Mouse (Mus musculus) kidney, adult 9 months (tissue): ENCODE data around the gene Ptpn11.

Experiments used
- DNase-seq: peaks from one replicate; pipeline ENCODE4 v3.0.0; 2022

The Ptpn11 gene

GRCm38 (mm10) chr5:121124208-121125185 lies 66.7 kb downstream of the Ptpn11 start:
- DNase-seq = no peak

- DNase-seq = no peak
These were observed 67.8 kb downstream of the Ptpn11 start for GRCm38 (mm10) chr5:121123399-121123798.

GRCm38 (mm10) chr5:121122577-121122976 lies 68.6 kb downstream of the Ptpn11 start:
- no peak for DNase-seq

GRCm38 (mm10) chr5:121122036-121122435 lies 69.2 kb downstream of the Ptpn11 start:
- no peak for DNase-seq

- DNase-seq = no peak
These were observed 71.7 kb downstream of the Ptpn11 start for GRCm38 (mm10) chr5:121119331-121120034.

GRCm38 (mm10) chr5:121118345-121118744 lies 72.9 kb downstream of the Ptpn11 start:
- DNase-seq = peak; percentile 10

GRCm38 (mm10) chr5:121116941-121117340 lies 74.3 kb downstream of the Ptpn11 start:
- DNase-seq = no peak

- no peak for DNase-seq
These were observed 75.6 kb downstream of the Ptpn11 start for GRCm38 (mm10) chr5:121115391-121116157.

- no peak for DNase-seq
These were observed 77.0 kb downstream of the Ptpn11 start for GRCm38 (mm10) chr5:121114151-121114550.

- no peak for DNase-seq
These were observed 78.8 kb downstream of the Ptpn11 start for GRCm38 (mm10) chr5:121112390-121112789.

GRCm38 (mm10) chr5:121111106-121111915 lies 79.9 kb downstream of the Ptpn11 start:
- DNase-seq = no peak

GRCm38 (mm10) chr5:121109185-121109584 lies 82.0 kb downstream of the Ptpn11 start:
- DNase-seq = no peak

GRCm38 (mm10) chr5:121106913-121107312 lies 84.3 kb downstream of the Ptpn11 start:
- DNase-seq = no peak

- DNase-seq = no peak
These were observed 90.2 kb downstream of the Ptpn11 start for GRCm38 (mm10) chr5:121100886-121101580.

- no peak for DNase-seq
These were observed 91.1 kb downstream of the Ptpn11 start for GRCm38 (mm10) chr5:121100095-121100494.

GRCm38 (mm10) chr5:121097970-121098369 lies 93.2 kb downstream of the Ptpn11 start:
- DNase-seq = no peak

- no peak for DNase-seq
These were observed 94.5 kb downstream of the Ptpn11 start for GRCm38 (mm10) chr5:121096744-121097143.

GRCm38 (mm10) chr5:121093281-121093680 lies 97.9 kb downstream of the Ptpn11 start:
- no peak for DNase-seq

- no peak for DNase-seq
These were observed 101.5 kb downstream of the Ptpn11 start for GRCm38 (mm10) chr5:121089660-121090059.

GRCm38 (mm10) chr5:121087733-121088132 lies 103.5 kb downstream of the Ptpn11 start:
- DNase-seq = no peak

GRCm38 (mm10) chr5:121082605-121083004 lies 108.6 kb downstream of the Ptpn11 start:
- no peak for DNase-seq

- no peak for DNase-seq
These were observed 109.4 kb downstream of the Ptpn11 start for GRCm38 (mm10) chr5:121081754-121082153.
